Mouse (Mus musculus): ENCODE results near the gene Kifc5b.

DNA sequence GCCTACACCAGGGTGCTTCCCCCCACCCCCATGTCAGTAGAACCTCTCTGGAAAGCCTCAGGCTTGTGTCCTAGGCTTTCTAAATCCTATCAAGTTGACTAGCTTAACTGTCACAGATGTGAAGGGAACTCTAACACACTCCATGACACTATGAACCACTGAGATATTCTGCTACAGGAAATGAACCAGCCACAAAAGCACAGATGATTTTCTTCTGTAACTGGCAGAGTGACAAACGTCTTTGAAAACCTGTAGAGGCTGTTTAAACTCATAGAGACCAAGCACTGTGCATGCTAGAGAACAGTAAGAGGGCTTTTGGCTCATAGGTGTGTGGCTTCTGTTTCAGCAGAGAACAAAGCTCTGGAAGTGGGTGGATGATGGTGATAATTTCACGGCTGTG is 64.2 kb downstream of the Kifc5b start:
- TF ChIP-seq POLR2A (IDR thresholded peaks at IDR 0.05; ENCODE audit: borderline replicate concordance, extremely low read depth, insufficient read depth, insufficient read length, poor library complexity, severe bottlenecking) (no peak), CTCF (IDR thresholded peaks at IDR 0.05; ENCODE audit: borderline replicate concordance, extremely low read depth, insufficient read depth, insufficient read length) (no peak)
